ENCODE assay signal across 8 mouse cellular contexts in the genomic region with DNA sequence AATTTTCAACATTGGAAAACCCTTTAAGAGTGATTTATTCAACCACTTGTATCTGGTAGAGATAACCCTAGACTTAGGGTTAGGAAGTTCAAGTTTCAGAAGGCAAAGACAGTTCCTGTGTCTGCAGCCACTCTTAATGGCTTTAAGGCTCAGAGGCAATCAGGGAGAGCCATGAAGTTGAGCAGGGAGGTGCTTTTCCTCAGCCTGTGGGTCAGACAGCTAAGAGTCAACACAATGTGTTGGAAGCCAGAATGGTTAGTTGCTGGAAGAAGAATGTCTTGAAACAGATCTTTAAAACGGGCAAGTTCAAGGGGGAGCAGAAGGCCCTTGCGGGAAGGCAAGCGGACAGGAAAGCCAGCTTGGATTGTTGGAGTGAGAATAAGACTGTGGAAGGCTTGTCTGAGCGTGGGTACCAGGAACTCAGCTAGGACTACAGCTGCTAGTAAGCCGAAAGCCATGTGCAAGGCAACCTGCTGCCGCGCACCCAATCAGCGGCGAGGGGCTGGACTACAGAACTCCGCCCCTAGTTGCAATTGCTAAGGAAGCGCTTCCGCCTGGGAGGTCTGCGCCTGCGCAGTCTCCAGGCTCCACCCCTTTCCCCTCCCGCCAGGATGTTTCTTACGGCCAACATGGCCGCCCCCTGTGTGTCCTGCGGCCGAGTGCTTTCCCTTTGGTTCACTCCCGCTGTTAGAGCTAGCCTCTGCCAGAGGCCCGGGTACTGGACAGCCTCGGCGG. TPM values are rescaled to one million over a fixed set of nuclear protein-coding genes. Genes with fewer than 3 reads are reported as not detected.
A peak's percentile ranks its signal among the peaks of the same experiment; 100 is the strongest.
DNase-seq lines count a peak whose midpoint lies in the region; ATAC-seq and TF ChIP-seq lines count a peak whose summit lies in the region.

A gene (plus strand): TSS at position 571 of the 735 bp plus-strand sequence.

- peak within 1 kb of the TSS; percentile 71 for H3K4me3 ChIP-seq in embryonic facial prominence, embryonic 14.5 days (ENCODE audit: low read depth, low read length)
- H3K4me3 ChIP-seq in heart, adult 2 months: peak within 1 kb of the TSS; percentile 97
- H3K4me3 ChIP-seq in limb, embryonic 13.5 days: peak within 1 kb of the TSS; percentile 96
- peak within 1 kb of the TSS; percentile 68 for H3K4me3 ChIP-seq in midbrain, embryonic 16.5 days (ENCODE audit: low read depth, low read length)

- DNase-seq in 3T3-L1 (ENCODE audit: low read depth, low spot score): peak; percentile 97
- DNase-seq in adrenal gland, postnatal 4 days (ENCODE audit: low spot score in 2 of 2): peak; percentile 91 to 93
- peak; percentile 99 for DNase-seq in embryonic facial prominence, embryonic 14.5 days (ENCODE audit: low spot score)
- DNase-seq in heart, adult 2 months: peak; percentile 97 to 99
- DNase-seq in kidney, adult 8-10 months: peak; percentile 97 to 98
- peak; percentile 91 to 97 for DNase-seq in spleen, postnatal 10 days (ENCODE audit: low spot score in 2 of 2)

- H3K79me2 ChIP-seq in heart, adult 2 months (replicated peaks; ENCODE audit: control insufficient read depth, insufficient read depth, low read length): no peaks in the 10 kb centered on the region

- peaks cover 4% of the 10 kb centered on the region for H3K4me1 ChIP-seq in embryonic facial prominence, embryonic 14.5 days (ENCODE audit: control insufficient read depth, insufficient read depth, low read length)
- H3K4me1 ChIP-seq in heart, adult 2 months (ENCODE audit: control insufficient read depth, insufficient read depth, low read length): peaks cover 1% of the 10 kb centered on the region
- peaks cover 14% of the 10 kb centered on the region for H3K4me1 ChIP-seq in limb, embryonic 13.5 days
- H3K4me1 ChIP-seq in midbrain, embryonic 16.5 days (ENCODE audit: control insufficient read depth, insufficient read depth, low read length): peaks cover 9% of the 10 kb centered on the region; the same call in 1 of the 2 replicates

- peak within 1 kb of the TSS; percentile 45 for H3K27ac ChIP-seq in embryonic facial prominence, embryonic 14.5 days (replicated peaks; ENCODE audit: low read depth, low read length)
- peak within 1 kb of the TSS; percentile 85 for H3K27ac ChIP-seq in heart, adult 2 months
- peak within 1 kb of the TSS; percentile 58; the same call in 1 of the 2 replicates for H3K27ac ChIP-seq in limb, embryonic 13.5 days
- peak within 1 kb of the TSS; percentile 66 for H3K27ac ChIP-seq in midbrain, embryonic 16.5 days (ENCODE audit: low read length)

- peak; percentile 84 for TF ChIP-seq POLR2A in heart, adult 2 months (IDR thresholded peaks at IDR 0.05; ENCODE audit: insufficient read depth, low read depth, low read length)

- intact Hi-C loops in heart, adult 2 months (cut with DNase I): loop anchor here (10.0 kb wide), 3 partner anchors 244 to 1254 kb away; a partner anchor contains a TSS

- WGBS in embryonic facial prominence, embryonic 14.5 days: 2% methylated on average over 18 of the region's 23 CpGs
- under 1% methylated on average over 23 of the region's 23 CpGs for WGBS in heart, adult 2 months
- WGBS in limb, embryonic 13.5 days: under 1% methylated on average over 22 of the region's 23 CpGs
- under 1% methylated on average over 23 of the region's 23 CpGs for WGBS in midbrain, embryonic 16.5 days

- H3K27me3 ChIP-seq in embryonic facial prominence, embryonic 14.5 days (replicated peaks; ENCODE audit: control insufficient read depth, insufficient read depth, low read length): no peaks in the 10 kb centered on the region
- H3K27me3 ChIP-seq in heart, adult 2 months (ENCODE audit: control insufficient read depth, insufficient read depth, low read length): no peaks in the 10 kb centered on the region
- H3K27me3 ChIP-seq in limb, embryonic 13.5 days: no peaks in the 10 kb centered on the region
- H3K27me3 ChIP-seq in midbrain, embryonic 16.5 days (ENCODE audit: control insufficient read depth, insufficient read depth, low read depth, low read length): 0 out of 2 replicates have a peak, but pooled peaks cover 3% of the 10 kb centered on the region

- H3K9me3 ChIP-seq in embryonic facial prominence, embryonic 14.5 days (ENCODE audit: control insufficient read depth, low read length): no peaks in the 10 kb centered on the region
- H3K9me3 ChIP-seq in limb, embryonic 13.5 days: no peaks in the 10 kb centered on the region
- no peaks in the 10 kb centered on the region for H3K9me3 ChIP-seq in midbrain, embryonic 16.5 days (replicated peaks; ENCODE audit: control insufficient read depth, low read length, poor library complexity, severe bottlenecking)

- H3K36me3 ChIP-seq in embryonic facial prominence, embryonic 14.5 days (ENCODE audit: control insufficient read depth, insufficient read depth, low read length): no peaks in the 10 kb centered on the region
- H3K36me3 ChIP-seq in heart, adult 2 months (ENCODE audit: control insufficient read depth, insufficient read depth, low read length): no peaks in the 10 kb centered on the region; the same call in 1 of the 2 replicates
- no peaks in the 10 kb centered on the region for H3K36me3 ChIP-seq in limb, embryonic 13.5 days
- H3K36me3 ChIP-seq in midbrain, embryonic 16.5 days (ENCODE audit: control insufficient read depth, insufficient read depth, low read length): no peaks in the 10 kb centered on the region

- H3K4me2 ChIP-seq in embryonic facial prominence, embryonic 14.5 days (ENCODE audit: low read depth, low read length): peak within 1 kb of the TSS; percentile 77
- peak within 1 kb of the TSS; percentile 78 for H3K4me2 ChIP-seq in limb, embryonic 13.5 days (replicated peaks)
- peak within 1 kb of the TSS; percentile 64 for H3K4me2 ChIP-seq in midbrain, embryonic 16.5 days (ENCODE audit: low read length)

- ATAC-seq in embryonic facial prominence, embryonic 14.5 days (ENCODE audit: low read depth): peak; percentile 100
- ATAC-seq in limb, embryonic 13.5 days (ENCODE audit: low FRiP score, low read depth): peak; percentile 100
- ATAC-seq in midbrain, embryonic 16.5 days: peak; percentile 100

- 0 out of 2 replicates have a peak, but pooled peaks have one; percentile 7 for TF ChIP-seq EP300 in heart, adult 2 months (IDR thresholded peaks at IDR 0.05; ENCODE audit: insufficient read depth, low read depth, low read length)

- peak within 1 kb of the TSS; percentile 89 for H3K9ac ChIP-seq in embryonic facial prominence, embryonic 14.5 days (ENCODE audit: low read depth, low read length)
- peak within 1 kb of the TSS; percentile 74 for H3K9ac ChIP-seq in heart, adult 2 months (ENCODE audit: low read depth, low read length)
- H3K9ac ChIP-seq in limb, embryonic 13.5 days: peak within 1 kb of the TSS; percentile 88
- peak within 1 kb of the TSS; percentile 73 for H3K9ac ChIP-seq in midbrain, embryonic 16.5 days (ENCODE audit: low read depth, low read length)

- no peak for TF ChIP-seq CTCF in heart, adult 2 months (IDR thresholded peaks at IDR 0.05)

RNA-seq across cellular contexts. Expression of the gene that starts here (rescaled TPM):
- total RNA-seq in adrenal gland, postnatal 4 days (2021): 10 to 100 TPM; 81.4 to 82.0 TPM
- 44.5 and 48.1 TPM in 2 replicates for polyA plus RNA-seq in embryonic facial prominence, embryonic 14.5 days (2014; fragmentation: Nextera tagmentation; extraction: Ambion mirVana)
- total RNA-seq in heart, adult 2 months (2021): 100 to 1,000 TPM in 1 of 2 experiments, 10 to 100 TPM in 1; 95.5 to 108 TPM
- 52.7 and 59.5 TPM in 2 replicates for polyA plus RNA-seq in heart, adult 2 months (2012; rRNA removed)
- 46.6 and 51.7 TPM in 2 replicates for polyA plus RNA-seq in limb, embryonic 13.5 days (2015; fragmentation: Nextera tagmentation; extraction: Ambion mirVana)
- 27.5 and 31.8 TPM in 2 replicates for polyA plus RNA-seq in midbrain, embryonic 16.5 days (2015; fragmentation: Nextera tagmentation; extraction: Ambion mirVana)

Comparison
In these comparisons a context has a peak if more than half of its experiments do, and no peak if none do; other contexts are left out.
1. Peak in every context shown above with its lines: DNase-seq, ATAC-seq, H3K4me3 ChIP-seq and H3K27ac ChIP-seq.